Mouse (Mus musculus): ENCODE data around the gene Camkv. TPM values are rescaled to one million over a fixed set of nuclear protein-coding genes. Genes with fewer than 3 reads are reported as not detected.

Camkv gene
- total RNA-seq, 2 experiments from 2014 or later: 353 to 360 TPM

DNA sequence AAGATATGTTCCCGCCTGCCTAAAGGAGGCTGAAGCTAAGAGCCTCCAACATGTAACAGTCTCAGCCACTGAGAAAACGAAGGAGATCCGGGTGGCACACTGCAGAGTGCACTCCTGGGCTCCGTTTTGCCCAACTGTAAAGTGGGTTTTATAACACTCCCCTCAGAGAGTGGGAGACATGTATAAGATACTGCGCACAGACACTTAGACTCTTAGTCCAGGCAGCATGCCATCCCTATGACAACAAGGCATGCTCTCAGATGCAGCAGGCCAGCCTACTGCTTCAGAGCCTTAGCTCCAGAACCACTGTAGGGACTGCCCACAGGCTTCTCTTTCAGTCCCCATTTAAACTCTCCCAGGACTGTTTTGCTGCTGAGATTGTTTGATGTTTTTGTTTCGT lies 16.6 kb upstream of the Camkv start:
- intact Hi-C loops (cut with DNase I): no loop called here
- DNase-seq (ENCODE audit: low spot score in 2 of 2): peak in 1 of 2 experiments; percentile 35

DNA sequence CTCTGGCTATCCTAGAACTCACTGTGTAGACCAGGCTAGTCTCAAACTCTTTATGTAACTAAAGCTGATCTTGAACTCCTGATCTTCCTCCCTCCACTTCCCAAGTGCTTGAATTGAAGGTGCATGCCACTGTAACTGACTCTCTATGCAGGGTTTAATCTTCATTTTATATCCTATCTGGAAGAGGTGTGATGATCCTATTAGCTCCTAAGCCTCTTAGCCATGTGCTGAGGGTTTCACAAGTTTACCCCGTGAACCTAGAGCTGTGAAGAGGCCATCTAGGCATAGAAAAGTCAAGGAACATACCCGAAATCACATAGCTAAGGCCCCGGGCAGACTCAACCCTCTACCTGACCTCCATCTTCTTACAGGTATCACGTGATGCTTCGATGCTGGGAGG lies 16.0 kb upstream of the Camkv start:
- intact Hi-C loops (cut with DNase I): no loop called here
- DNase-seq (ENCODE audit: low spot score in 2 of 2): no peak

GRCm38 (mm10) chr9:107923021-107923420 lies 12.5 kb upstream of the Camkv start:
- no peak for DNase-seq (ENCODE audit: low spot score in 2 of 2)
- intact Hi-C loops (cut with DNase I): no loop called here

GRCm38 (mm10) chr9:107923956-107924355 lies 11.5 kb upstream of the Camkv start:
- intact Hi-C loops (cut with DNase I): no loop called here
- DNase-seq (ENCODE audit: low spot score in 2 of 2): no peak

DNA sequence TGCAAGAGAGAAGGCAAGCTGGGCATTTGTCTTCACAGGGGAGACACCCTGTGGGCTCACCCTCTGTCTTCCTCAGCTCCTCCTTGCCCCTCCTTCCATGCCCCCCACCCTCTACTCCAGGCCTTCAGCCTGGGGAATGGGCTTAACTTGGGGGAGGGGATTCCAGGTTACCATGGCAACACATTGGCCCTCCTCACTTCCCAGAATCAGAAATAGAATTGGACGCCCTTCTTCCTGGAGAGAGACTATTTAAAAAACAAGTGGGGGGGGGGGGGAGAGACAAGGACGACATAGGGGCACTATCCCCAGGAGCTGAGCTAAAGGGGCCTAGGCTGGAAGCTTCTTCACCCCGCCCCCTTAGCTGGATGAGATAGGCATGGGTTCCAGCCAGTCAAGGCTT lies 10.2 kb upstream of the Camkv start:
- intact Hi-C loops (cut with DNase I): no loop called here
- DNase-seq (ENCODE audit: low spot score in 2 of 2): no peak

DNA sequence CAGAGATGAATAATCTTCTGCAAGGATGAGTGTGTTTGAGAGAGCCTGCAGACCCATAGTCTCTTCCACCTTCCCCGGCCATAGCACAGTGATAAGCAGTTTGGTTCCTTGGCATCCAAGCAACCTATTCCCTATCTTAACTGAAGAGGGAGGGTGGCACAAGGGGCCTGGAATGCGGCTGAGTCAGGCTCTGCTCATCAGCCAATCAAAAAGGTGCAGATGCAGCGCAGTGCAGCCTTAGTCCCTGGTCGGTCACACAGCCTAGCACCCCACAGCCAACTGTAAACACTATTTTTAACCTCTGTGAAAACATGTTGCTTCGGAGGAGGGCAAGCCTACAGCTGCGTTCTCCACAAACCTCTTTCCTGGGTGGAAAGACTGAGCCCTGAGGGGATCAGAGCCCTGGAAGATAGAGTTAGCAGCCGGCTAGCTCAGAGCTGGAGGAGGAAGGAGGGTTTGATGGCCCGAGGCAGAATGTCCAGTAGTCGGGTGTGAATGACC lies 8.5 kb upstream of the Camkv start:
- intact Hi-C loops (cut with DNase I): no loop called here

DNA sequence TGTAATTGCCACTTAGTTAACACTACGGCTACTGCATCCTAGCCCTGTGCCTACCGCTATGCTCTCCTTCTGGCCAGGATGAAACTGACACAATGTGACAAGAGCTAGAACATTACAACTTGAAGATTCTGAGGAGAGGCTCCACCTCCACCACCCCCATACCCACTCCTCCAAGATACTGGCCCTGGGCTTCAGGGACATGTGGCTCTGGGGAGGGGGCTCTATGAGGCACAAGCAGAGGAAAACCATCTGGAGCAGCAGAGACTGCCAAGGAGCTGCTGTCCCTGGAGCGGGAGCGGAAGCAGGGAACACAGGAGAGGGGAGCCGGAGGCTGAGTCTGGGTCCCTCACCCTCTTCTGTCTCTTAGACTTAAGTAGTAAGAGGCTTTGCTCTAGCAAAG lies 7.7 kb upstream of the Camkv start:
- DNase-seq (ENCODE audit: low spot score in 2 of 2): no peak
- intact Hi-C loops (cut with DNase I): no loop called here

More for the DNA sequence above, 8.5 kb upstream of the Camkv start:
- DNase-seq (ENCODE audit: low spot score in 2 of 2): no peak

DNA sequence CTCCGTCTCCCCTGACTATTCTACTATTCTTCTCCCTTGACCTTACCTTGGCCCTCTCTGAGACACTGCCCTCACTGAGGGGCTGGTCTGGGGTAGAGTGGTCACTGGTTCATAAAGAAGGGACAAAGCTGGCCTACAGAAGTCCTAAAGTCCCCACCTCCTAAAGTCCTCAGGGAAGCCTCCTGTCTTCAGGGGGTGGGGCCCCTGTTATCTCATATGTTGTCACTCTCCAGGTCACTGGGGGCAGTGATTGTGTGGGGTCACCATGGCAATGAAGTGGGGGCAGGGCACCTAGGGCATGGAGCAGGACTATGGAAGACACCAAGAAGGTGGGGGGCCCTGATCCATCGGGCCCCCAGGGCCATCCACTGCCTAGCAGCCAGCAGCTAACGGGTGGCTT lies 7.3 kb upstream of the Camkv start, which contains the start of gene Actl11:
Actl11 (plus strand) TSS at position 301 of the 400 bp plus-strand sequence.
- no peak for DNase-seq (ENCODE audit: low spot score in 2 of 2)
- intact Hi-C loops (cut with DNase I): no loop called here

DNA sequence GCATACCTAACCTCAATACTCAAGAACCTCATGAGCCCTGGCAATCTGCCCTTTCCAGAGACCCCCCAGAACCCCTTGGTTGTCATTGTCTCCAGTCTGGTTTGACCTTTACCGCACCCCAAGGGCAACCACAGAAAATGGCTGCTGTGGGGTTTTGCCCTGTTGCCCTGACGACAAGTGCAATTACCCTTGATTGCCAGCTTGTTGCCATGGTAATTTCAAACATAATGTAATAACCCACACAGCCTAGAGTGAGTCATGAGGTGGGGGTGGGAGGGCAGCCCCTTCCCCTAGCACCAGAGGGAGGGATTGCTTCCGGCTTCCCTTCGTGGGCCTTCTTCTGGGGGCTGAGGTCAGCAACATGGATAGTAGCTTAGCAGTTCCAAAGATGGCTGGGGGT lies 3.3 kb upstream of the Camkv start:
- intact Hi-C loops (cut with DNase I): no loop called here
- DNase-seq (ENCODE audit: low spot score in 2 of 2): no peak

DNA sequence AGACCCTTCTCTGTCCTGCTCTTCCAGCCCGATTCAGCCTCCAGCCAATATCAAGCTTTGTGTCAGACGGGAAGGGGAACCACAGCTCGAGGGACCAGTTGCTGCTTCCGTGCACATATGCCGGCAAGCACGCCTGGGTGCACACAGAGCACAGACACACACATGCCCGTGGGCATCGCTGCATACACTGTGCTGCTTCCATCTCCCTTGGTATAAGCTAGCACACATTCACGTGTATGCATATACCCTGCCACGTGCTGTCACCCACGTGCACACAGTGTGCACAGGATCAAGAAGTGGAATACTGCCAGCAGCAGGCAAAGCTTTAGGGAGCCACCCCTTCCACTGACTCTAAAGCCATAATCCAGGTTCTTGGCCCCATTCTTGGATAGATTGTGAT lies 1.3 kb upstream of the Camkv start:
- intact Hi-C loops (cut with DNase I): no loop called here
- DNase-seq (ENCODE audit: low spot score in 2 of 2): peak in 1 of 2 experiments; percentile 52

GRCm38 (mm10) chr9:107935790-107936214 lies 328 bp downstream of the Camkv start:
- intact Hi-C loops (cut with DNase I): no loop called here
- peak; percentile 70 to 79 for DNase-seq (ENCODE audit: low spot score in 2 of 2)

DNA sequence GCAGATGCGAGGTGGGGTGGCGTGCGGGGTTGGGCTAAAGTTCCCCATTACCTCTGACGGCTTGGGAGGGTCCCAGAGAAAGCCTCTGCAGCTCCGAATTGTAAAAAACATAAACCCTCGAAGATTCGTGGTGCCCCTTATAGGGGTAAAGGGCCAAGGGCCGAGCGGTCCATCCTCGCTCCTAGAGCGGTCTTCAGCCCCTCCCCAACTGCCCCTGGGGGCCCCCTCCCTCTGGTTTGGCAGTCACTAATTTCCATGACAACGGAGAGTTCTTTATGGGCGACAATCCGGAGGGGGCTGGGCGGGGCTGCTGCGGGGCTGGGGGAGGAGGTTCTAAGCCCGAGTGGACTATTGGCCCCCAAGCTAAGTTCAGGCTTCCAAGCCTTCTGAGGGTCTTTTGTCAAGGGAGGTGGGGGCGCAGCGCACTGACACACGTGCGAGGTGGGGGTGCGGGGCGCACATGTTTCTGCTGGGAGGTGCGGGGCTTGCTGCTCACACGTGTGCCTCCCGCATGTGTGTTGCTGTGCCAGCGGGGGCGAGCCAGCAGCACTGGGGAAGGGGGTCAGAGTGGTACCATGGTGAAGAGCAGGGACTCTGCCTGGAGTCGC lies 845 bp downstream of the Camkv start:
- peak; percentile 65 to 76 for DNase-seq (ENCODE audit: low spot score in 2 of 2)
- intact Hi-C loops (cut with DNase I): no loop called here

DNA sequence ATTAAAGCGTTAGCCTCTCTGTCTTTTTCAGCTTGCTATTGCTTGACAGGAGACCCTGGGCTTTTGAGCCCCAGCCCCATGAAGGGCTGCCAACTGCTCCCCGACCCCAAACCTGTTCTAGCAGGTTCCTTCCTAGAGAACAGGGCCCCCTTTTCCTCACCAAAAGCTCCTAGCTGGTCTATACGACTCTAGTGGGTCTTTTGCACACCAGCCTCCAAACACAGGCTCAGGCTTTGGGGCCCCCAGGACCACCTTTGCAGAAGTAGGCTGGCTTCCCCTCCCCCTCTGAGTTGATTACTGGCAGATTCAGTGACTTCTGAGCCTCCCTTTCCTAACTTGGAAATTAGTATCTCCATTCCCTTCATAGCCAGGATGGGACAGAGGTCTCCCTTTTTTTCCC lies 1.4 kb downstream of the Camkv start:
- intact Hi-C loops (cut with DNase I): no loop called here
- DNase-seq (ENCODE audit: low spot score in 2 of 2): no peak

- intact Hi-C loops (cut with DNase I): no loop called here
- DNase-seq (ENCODE audit: low spot score in 2 of 2): no peak
Measured at GRCm38 (mm10) chr9:107947241-107948194, 12.0 kb downstream of the Camkv start.

- intact Hi-C loops (cut with DNase I): no loop called here
- no peak for DNase-seq (ENCODE audit: low spot score in 2 of 2)
Measured at GRCm38 (mm10) chr9:107949184-107949921, 13.9 kb downstream of the Camkv start.

DNA sequence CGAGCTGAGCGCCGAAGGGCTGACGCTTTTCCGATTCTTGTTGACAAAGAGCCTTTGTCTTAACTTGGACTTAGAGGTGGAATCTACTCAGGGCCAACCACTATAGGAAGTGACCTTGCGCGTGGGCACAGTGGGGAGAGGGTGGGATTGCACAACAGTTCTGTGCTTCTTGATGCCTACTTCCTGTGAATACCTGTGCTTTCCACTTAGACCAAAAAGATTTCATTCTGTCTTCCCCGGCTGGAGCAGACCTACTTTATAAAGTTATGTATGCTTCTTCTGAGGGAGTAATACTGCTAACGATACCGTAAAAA lies 14.4 kb downstream of the Camkv start, which contains the start of gene Traip:
Traip (plus strand) TSS at position 215 of the 314 bp plus-strand sequence.
- intact Hi-C loops (cut with DNase I): no loop called here
- no peak for DNase-seq (ENCODE audit: low spot score in 2 of 2)

GRCm38 (mm10) chr9:107950460-107951355 lies 15.2 kb downstream of the Camkv start:
- intact Hi-C loops (cut with DNase I): no loop called here
- peak; percentile 88 to 90 for DNase-seq (ENCODE audit: low spot score in 2 of 2)

DNA sequence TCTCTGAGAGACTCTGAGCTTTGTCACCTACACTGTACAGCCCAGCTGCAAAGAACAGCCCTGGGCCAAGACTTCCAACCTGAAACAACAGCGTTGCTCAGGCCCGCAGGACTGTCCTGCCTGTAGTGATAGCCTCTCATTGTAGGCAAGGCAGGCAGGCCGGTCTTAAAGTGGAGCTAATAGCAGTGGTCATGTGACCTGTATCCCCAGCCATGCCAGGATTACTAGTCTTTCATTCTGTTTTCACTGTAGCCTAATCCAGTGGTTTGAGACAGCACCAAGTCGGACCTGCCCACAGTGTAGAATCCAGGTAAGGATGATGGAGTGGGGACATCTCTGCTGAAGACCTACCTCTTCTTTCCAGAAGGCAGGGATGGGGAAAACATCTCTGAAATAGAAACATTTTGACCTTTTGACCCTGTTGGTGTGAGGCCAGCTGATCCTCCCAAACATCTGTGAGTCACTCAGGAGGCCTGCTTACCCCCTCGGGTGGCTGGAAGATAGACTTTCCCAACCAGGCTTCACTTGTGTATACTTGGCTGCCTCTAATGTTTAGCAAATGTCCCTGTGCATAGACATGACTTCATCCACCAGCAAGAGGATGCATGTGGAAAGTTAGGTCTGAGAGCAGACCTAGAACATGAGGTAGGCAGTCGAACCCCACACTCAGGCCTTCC lies 20.3 kb downstream of the Camkv start:
- intact Hi-C loops (cut with DNase I): no loop called here
- no peak for DNase-seq (ENCODE audit: low spot score in 2 of 2)

DNA sequence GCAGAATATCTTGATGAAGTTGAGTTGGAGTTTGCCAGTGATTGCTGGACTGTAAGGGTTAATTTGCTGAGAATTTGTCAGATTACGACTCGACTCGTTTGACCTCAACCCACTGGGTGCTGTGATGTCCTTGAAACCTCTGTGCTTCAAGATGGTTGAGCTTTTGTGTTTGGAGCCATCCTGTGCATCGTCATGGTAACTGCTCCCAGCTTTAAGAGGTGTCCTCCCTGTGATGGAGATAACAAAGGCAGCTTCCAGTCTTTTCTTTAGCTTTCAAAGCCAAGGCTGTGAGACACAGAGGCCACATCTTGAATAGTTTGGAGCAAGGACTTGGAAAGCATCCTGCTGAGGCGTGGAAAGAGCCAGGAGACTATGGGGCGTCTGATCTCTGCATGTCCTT lies 21.7 kb downstream of the Camkv start:
- no peak for DNase-seq (ENCODE audit: low spot score in 2 of 2)
- intact Hi-C loops (cut with DNase I): no loop called here

All from left cerebral cortex, postnatal 36 days (tissue).